Mouse (Mus musculus) E14TG2a.4 (cell line): ENCODE data around the gene Ywhaq.

Source experiments
- CTCF ChIP-seq: conservative IDR thresholded peaks from 2 replicates; pipeline ENCODE4 v1.5.1; 2014; ENCODE audit warnings: low read length
- NANOG ChIP-seq: IDR thresholded peaks from 2 replicates; pipeline ENCODE4 v1.6.1; 2014; ENCODE audit warnings: borderline replicate concordance, low read length, mixed read lengths
- POU5F1 ChIP-seq: IDR thresholded peaks from 2 replicates; pipeline ENCODE4 v1.6.1; 2014; ENCODE audit warnings: low read length, borderline replicate concordance

GRCm38 (mm10) chr12:21370035-21370611 is 47.3 kb downstream of the Ywhaq start:
- TF ChIP-seq CTCF: no peak
- TF ChIP-seq NANOG: no peak
- TF ChIP-seq POU5F1: no peak
